Mouse (Mus musculus) neural tube, embryonic 10.5 days (tissue): ENCODE measurements around the gene Acly.

Source experiments
- DNase-seq: peaks from one replicate; pipeline ENCODE4 v3.0.0-alpha.2; 2017; ENCODE audit warnings: low spot score; ENCODE audit errors: extremely low spot score

The Acly gene

DNA sequence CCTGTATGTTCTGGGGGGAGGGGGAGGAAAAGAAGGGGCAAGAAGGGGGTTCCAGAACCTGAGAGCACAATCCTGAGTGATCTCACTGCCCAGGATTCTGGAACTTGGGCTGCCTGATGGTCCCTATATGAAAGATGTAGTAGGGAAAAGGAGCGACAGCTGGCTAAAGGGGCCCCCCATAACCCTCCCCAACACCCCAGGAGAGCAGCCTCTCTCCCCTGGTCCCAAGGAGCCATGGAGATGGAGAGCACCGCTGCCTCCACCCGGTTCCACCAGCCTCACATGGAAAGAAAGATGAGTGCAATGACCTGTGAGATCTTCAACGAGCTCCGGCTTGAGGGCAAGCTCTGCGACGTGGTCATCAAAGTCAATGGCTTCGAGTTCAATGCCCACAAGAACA lies 86.0 kb downstream of the Acly start, which contains the start of the genes Nt5c3b and Klhl10:
Gene Nt5c3b, minus strand, starts transcription at position 12 of the 400 bp plus-strand sequence.
Gene Klhl10, plus strand, starts transcription at position 121 of the 400 bp plus-strand sequence.
- no peak for DNase-seq

- DNase-seq, result peak; percentile 81
Measured at GRCm38 (mm10) chr11:100440691-100441522, 86.9 kb downstream of the Acly start.

GRCm38 (mm10) chr11:100437901-100438300 lies 89.9 kb downstream of the Acly start:
- no peak for DNase-seq

GRCm38 (mm10) chr11:100435678-100436246 lies 92.0 kb downstream of the Acly start:
- DNase-seq, result no peak

- DNase-seq, result no peak
Measured at GRCm38 (mm10) chr11:100432002-100432401, 95.8 kb downstream of the Acly start.

DNA sequence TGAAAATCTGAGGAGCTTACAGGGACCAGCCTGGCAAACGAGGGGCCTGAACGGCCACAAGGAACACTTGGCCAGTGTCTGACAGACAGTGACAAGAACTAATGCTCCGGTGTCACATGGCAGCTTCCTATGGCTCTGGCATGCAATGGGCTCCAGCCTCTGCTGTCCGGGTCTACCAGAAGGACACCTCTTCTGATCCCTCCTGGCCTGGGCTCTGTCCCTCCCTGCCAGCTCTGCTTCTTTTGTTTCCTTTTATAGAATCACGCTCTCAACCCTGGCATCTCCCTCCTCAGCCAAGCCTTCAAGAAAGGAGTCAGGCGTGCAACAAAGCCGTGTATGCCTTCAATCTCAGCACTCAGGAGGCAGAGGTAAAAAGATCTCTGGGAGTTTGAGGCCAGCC lies 97.7 kb downstream of the Acly start:
- no peak for DNase-seq

DNA sequence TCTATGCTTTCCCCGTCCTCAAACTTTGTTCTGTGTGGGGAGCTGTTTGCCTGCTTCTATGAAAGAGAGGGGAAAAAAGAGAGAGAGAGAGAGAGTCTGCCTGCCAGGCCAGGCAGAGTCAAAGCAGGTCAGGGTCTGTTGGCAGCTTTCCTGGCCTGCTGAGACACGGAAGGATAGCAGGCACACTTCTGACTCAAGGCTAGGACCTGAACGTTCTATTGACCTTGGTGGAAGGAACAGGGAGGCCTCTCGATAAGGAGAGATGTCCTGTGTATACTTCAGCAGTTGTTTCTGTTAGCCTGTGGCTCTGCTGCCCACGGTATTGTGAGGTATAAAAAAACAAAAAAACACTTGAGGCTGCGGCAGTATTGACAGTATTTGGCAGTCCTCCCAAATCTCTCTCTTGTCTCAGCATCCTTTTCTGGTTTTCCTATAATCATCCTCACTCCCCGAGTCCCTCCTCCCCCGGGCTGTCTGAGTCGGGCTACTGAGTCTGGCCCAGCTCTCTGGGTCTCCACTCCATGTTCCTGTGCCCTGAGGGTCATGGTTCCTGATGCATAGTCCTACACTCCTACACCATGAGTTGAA lies 99.1 kb downstream of the Acly start:
- no peak for DNase-seq

DNA sequence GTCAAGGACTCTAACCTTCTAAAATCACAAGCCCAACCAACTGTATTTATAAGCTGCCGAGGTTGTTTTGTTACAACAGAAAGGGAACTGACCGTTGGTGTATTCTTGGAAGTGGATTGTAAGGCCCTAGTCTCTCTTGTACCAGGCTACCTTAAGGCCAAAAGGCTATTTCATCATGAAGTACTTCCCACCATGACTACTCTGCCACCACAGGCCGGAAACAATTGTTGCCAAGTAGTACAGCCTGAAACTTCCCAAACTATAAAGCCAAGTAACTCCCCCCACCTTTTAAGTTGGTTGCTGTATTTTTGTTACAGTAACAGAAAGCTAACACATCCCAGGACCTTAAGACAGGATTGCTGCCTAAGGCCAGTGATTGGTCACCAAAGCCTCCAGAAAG lies 101.0 kb downstream of the Acly start:
- DNase-seq, result no peak
